Comparison of ENCODE assay signal across 9 mouse cellular contexts in genomic region chr4:80517476-80518285, GRCm38 (mm10).
DNase-seq lines count a peak whose midpoint lies in the region; ATAC-seq and TF ChIP-seq lines count a peak whose summit lies in the region.
"Had no signal": no experiment of that assay in that cellular context is flagged by ENCODE, and none has a peak within 500 bp of the region (broad histone marks: within the 10 kb centered on the region; RNA-seq: fewer than 3 reads in every experiment).

No protein-coding gene starts in this region.

- no peaks in the 10 kb centered on the region for H3K4me1 ChIP-seq in intestine, postnatal 0 days (replicated peaks; ENCODE audit: control insufficient read depth, insufficient read depth, low read length)
- no peaks in the 10 kb centered on the region for H3K4me1 ChIP-seq in neural tube, embryonic 11.5 days (ENCODE audit: control insufficient read depth, insufficient read depth, low read length)
- H3K4me1 ChIP-seq: megakaryocyte, embryonic 14.5 days had no signal

- no peak overlapping the region for H3K4me3 ChIP-seq in intestine, postnatal 0 days (ENCODE audit: low read depth, low read length)
- H3K4me3 ChIP-seq in neural tube, embryonic 11.5 days (ENCODE audit: low read depth, low read length): no peak overlapping the region
- H3K4me3 ChIP-seq: megakaryocyte, embryonic 14.5 days had no signal

- H3K36me3 ChIP-seq in intestine, postnatal 0 days (ENCODE audit: control insufficient read depth, insufficient read depth): no peaks in the 10 kb centered on the region
- no peaks in the 10 kb centered on the region for H3K36me3 ChIP-seq in neural tube, embryonic 11.5 days (ENCODE audit: control insufficient read depth, insufficient read depth, low read length)

- no peaks in the 10 kb centered on the region for H3K9me3 ChIP-seq in intestine, postnatal 0 days (ENCODE audit: control insufficient read depth)
- H3K9me3 ChIP-seq in neural tube, embryonic 11.5 days (ENCODE audit: control insufficient read depth, low read length): no peaks in the 10 kb centered on the region
- H3K9me3 ChIP-seq: megakaryocyte, embryonic 14.5 days had no signal

- 28% methylated on average over 12 of the region's 12 CpGs for WGBS in intestine, postnatal 0 days
- 30% methylated on average over 12 of the region's 12 CpGs for WGBS in neural tube, embryonic 11.5 days

- intact Hi-C loops in left cerebral cortex, postnatal 14 days (cut with DNase I): loop anchor here (2.0 to 10.0 kb wide), 4 partner anchors 247 to 1465 kb away; no protein-coding TSS in a partner anchor

- H3K4me2 ChIP-seq in intestine, postnatal 0 days (replicated peaks; ENCODE audit: low read depth): no peak overlapping the region
- H3K4me2 ChIP-seq in neural tube, embryonic 11.5 days (ENCODE audit: low read depth): peak overlapping the region; percentile 16; the same call in 1 of the 2 replicates

- TF ChIP-seq CTCF in intestine, postnatal 0 days (IDR thresholded peaks at IDR 0.05; ENCODE audit: low read depth): peak; percentile 68

- no peak overlapping the region for H3K27ac ChIP-seq in intestine, postnatal 0 days (ENCODE audit: low read depth, low read length)
- no peak overlapping the region for H3K27ac ChIP-seq in neural tube, embryonic 11.5 days (ENCODE audit: low read depth, low read length)

- ATAC-seq in intestine, postnatal 0 days: no peak
- ATAC-seq in neural tube, embryonic 11.5 days (ENCODE audit: insufficient read depth, low FRiP score, low TSS enrichment): peak; percentile 77
- no peak for ATAC-seq in megakaryocyte-erythroid progenitor cell, adult 5-6 weeks (replicated peaks; ENCODE audit: low FRiP score, low TSS enrichment, poor library complexity, severe bottlenecking)

- H3K9ac ChIP-seq in intestine, postnatal 0 days (ENCODE audit: low read depth, low read length): no peak overlapping the region
- H3K9ac ChIP-seq in neural tube, embryonic 11.5 days (ENCODE audit: low read length): no peak overlapping the region

- H3K27me3 ChIP-seq in intestine, postnatal 0 days (replicated peaks; ENCODE audit: control insufficient read depth, insufficient read depth, low read length): no peaks in the 10 kb centered on the region
- H3K27me3 ChIP-seq in neural tube, embryonic 11.5 days (ENCODE audit: control insufficient read depth, insufficient read depth, low read length): no peaks in the 10 kb centered on the region
- H3K27me3 ChIP-seq: megakaryocyte, embryonic 14.5 days had no signal

- DNase-seq in heart, adult 8-10 months (ENCODE audit: low spot score): peak; percentile 11
- DNase-seq in heart, adult 11 months: no peak
- peak; percentile 29 for DNase-seq in cerebellum, adult 9-10 months
- DNase-seq in frontal cortex, adult 2 months (ENCODE audit: extremely low spot score in 1 of 2, low spot score in 1 of 2): peak; percentile 66 to 91
- peak; percentile 82 to 87 for DNase-seq in left cerebral cortex, postnatal 14 days (ENCODE audit: low spot score in 2 of 2)
- DNase-seq in neural tube, embryonic 11.5 days (ENCODE audit: low spot score): peak; percentile 51
